Mouse (Mus musculus): ENCODE data around the gene Mpnd. TPM values are rescaled to one million over a fixed set of nuclear protein-coding genes. Genes with fewer than 3 reads are reported as not detected.
A peak's percentile ranks its signal among the peaks of the same experiment; 100 is the strongest.

The Mpnd gene
- polyA plus RNA-seq, 1 experiment from 2014 or later = 141 TPM

DNA sequence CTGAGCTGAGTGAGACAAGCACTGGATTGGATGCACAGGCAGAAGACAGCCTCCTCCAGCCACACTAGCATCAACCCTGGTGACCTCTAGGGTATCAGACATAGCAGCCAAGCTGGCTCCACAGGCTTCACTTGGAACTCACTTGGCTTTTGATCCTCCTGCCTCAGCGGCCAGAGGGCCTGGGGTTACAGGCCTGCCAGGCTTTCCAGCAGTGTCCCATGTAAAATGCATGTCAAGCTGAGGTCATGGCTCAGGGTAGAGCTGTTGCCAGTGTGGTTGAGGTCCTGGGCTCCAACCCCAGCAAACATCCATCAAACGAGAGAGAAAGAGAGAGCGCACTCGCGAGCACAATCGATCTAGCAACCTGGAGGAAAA is 29.2 kb downstream of the Mpnd start:
- H3K4me3 ChIP-seq (ENCODE audit: low read depth, low read length) = no peak overlapping the region
- no peak overlapping the region for H3K4me2 ChIP-seq (replicated peaks; ENCODE audit: low read depth, low read length)
- DNase-seq (ENCODE audit: low spot score) (no peak), ATAC-seq (ENCODE audit: low FRiP score) (no peak)
- H3K36me3 ChIP-seq (ENCODE audit: control insufficient read depth, insufficient read depth, low read length) = peaks cover 8% of the 10 kb centered on the region; the same call in 1 of the 2 replicates
- 91% methylated on average over 6 of the region's 6 CpGs for WGBS
- H3K4me1 ChIP-seq (replicated peaks; ENCODE audit: control insufficient read depth, insufficient read depth, low read length) = peaks cover 10% of the 10 kb centered on the region; the same call in 1 of the 2 replicates
- no peaks in the 10 kb centered on the region for H3K9me3 ChIP-seq (ENCODE audit: control insufficient read depth, low read length)
- no peak overlapping the region for H3K9ac ChIP-seq (ENCODE audit: low read depth, low read length)
- H3K27ac ChIP-seq (ENCODE audit: low read depth, low read length) = no peak overlapping the region
- H3K27me3 ChIP-seq (ENCODE audit: control insufficient read depth, insufficient read depth, low read length) = no peaks in the 10 kb centered on the region

DNA sequence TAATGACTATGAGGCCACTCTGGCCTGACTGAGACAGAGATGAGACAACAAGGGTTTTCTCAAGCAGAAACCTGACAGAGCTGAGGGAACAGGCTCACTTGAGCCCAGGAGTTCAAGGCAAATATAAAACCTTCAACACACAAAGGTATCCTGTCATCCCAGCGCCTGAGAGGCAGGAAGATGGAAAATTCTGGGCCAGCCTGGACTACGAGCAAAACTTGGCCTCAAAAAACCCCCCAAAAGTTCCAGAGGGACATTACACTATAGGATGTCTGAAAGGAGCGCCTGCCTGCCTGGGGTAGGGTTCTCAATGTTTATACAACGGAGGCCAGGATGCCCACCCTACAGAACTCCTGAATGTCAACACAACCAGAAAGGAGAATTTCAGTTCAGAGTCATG is 29.7 kb downstream of the Mpnd start:
- 86% methylated on average over 4 of the region's 4 CpGs for WGBS
- Histone ChIP-seq H3K27ac (ENCODE audit: low read depth, low read length) (no peak overlapping the region), H3K4me1 (replicated peaks; ENCODE audit: control insufficient read depth, insufficient read depth, low read length) (peaks cover 10% of the 10 kb centered on the region; the same call in 1 of the 2 replicates), H3K4me2 (replicated peaks; ENCODE audit: low read depth, low read length) (peak overlapping the region; percentile 58), H3K4me3 (ENCODE audit: low read depth, low read length) (peak overlapping the region; percentile 86), H3K9me3 (ENCODE audit: control insufficient read depth, low read length) (no peaks in the 10 kb centered on the region), H3K36me3 (ENCODE audit: control insufficient read depth, insufficient read depth, low read length) (peaks cover 8% of the 10 kb centered on the region; the same call in 1 of the 2 replicates), H3K9ac (ENCODE audit: low read depth, low read length) (peak overlapping the region; percentile 88), H3K27me3 (ENCODE audit: control insufficient read depth, insufficient read depth, low read length) (no peaks in the 10 kb centered on the region)
- DNase-seq (ENCODE audit: low spot score) (no peak), ATAC-seq (ENCODE audit: low FRiP score) (no peak)

DNA sequence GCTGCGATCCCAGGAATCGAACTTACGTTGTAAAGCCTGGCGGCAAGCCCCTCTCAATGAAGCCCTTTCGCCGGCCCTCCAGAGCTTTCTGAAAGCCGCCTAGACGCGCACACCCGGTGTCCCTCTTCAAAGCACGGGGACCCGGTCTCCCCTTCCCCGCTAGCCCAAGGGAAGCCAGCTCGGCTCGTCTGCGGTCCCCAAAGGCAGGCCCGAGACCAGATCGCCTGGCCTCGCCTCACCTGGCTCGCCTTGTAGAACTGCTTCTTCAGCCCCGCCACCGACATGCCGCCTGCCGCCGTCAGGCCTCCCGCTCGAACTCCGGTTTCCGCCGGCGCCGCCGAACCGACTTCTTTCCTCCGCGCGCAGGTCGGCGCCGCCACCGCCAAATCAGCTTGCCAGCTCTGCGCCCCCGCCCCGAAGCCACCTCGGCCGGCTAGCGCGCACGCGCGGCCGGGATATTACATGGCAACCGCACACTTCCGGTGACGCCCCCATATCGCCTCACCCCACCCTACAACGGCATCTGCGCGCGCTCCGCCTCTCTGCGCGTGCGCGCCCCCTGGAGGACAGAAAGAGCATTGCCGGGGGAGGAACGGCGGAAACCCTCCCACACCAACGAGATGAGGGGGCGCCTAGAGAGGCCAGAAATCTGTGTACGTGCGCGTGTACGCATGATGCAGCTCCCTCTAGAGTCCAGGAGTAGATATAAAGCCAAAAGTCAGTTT is 30.8 kb downstream of the Mpnd start, which contains the start of gene Sh3gl1:
Gene Sh3gl1 (minus strand): TSS at position 460 of the 725 bp plus-strand sequence.
- Histone ChIP-seq H3K4me2 (replicated peaks; ENCODE audit: low read depth, low read length) (peak within 1 kb of the TSS; percentile 58), H3K36me3 (ENCODE audit: control insufficient read depth, insufficient read depth, low read length) (peaks cover 6% of the 10 kb centered on the region; the same call in 1 of the 2 replicates), H3K4me3 (ENCODE audit: low read depth, low read length) (peak within 1 kb of the TSS; percentile 86), H3K9me3 (ENCODE audit: control insufficient read depth, low read length) (no peaks in the 10 kb centered on the region), H3K27me3 (ENCODE audit: control insufficient read depth, insufficient read depth, low read length) (no peaks in the 10 kb centered on the region), H3K27ac (ENCODE audit: low read depth, low read length) (peak within 1 kb of the TSS; percentile 79), H3K9ac (ENCODE audit: low read depth, low read length) (peak within 1 kb of the TSS; percentile 88), H3K4me1 (replicated peaks; ENCODE audit: control insufficient read depth, insufficient read depth, low read length) (peaks cover 11% of the 10 kb centered on the region)
- DNase-seq (ENCODE audit: low spot score) (peak; percentile 99), ATAC-seq (ENCODE audit: low FRiP score) (peak; percentile 92)
- WGBS = under 1% methylated on average over 74 of the region's 74 CpGs

DNA sequence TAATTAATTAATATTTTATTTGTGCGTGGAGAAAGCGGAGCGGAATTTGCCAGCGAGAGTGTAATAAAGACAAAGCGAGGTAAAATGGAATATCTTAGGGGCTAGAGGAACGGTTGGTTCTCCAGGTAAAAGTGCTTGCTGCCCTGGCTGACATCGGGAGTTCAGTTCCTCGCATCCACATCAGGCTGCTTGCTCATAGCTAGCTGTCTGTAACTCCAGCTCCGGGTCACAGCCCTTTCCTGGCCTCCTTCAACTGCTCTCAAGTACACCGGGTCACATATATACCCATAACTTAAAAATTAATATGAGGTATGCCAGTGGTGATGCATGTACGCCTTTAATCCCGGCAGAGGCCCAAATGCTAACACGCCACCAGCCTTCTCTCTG is 31.4 kb downstream of the Mpnd start:
- Histone ChIP-seq H3K4me3 (ENCODE audit: low read depth, low read length) (peak overlapping the region; percentile 86; the same call in 1 of the 2 replicates), H3K4me1 (replicated peaks; ENCODE audit: control insufficient read depth, insufficient read depth, low read length) (peaks cover 12% of the 10 kb centered on the region), H3K36me3 (ENCODE audit: control insufficient read depth, insufficient read depth, low read length) (peaks cover 6% of the 10 kb centered on the region; the same call in 1 of the 2 replicates), H3K9me3 (ENCODE audit: control insufficient read depth, low read length) (no peaks in the 10 kb centered on the region), H3K27me3 (ENCODE audit: control insufficient read depth, insufficient read depth, low read length) (no peaks in the 10 kb centered on the region), H3K9ac (ENCODE audit: low read depth, low read length) (peak overlapping the region; percentile 17; the same call in 1 of the 2 replicates), H3K27ac (ENCODE audit: low read depth, low read length) (no peak overlapping the region), H3K4me2 (replicated peaks; ENCODE audit: low read depth, low read length) (peak overlapping the region; percentile 8; the same call in 1 of the 2 replicates)
- 39% methylated on average over 13 of the region's 13 CpGs for WGBS
- ATAC-seq (ENCODE audit: low FRiP score) (peak; percentile 52), DNase-seq (ENCODE audit: low spot score) (no peak)

DNA sequence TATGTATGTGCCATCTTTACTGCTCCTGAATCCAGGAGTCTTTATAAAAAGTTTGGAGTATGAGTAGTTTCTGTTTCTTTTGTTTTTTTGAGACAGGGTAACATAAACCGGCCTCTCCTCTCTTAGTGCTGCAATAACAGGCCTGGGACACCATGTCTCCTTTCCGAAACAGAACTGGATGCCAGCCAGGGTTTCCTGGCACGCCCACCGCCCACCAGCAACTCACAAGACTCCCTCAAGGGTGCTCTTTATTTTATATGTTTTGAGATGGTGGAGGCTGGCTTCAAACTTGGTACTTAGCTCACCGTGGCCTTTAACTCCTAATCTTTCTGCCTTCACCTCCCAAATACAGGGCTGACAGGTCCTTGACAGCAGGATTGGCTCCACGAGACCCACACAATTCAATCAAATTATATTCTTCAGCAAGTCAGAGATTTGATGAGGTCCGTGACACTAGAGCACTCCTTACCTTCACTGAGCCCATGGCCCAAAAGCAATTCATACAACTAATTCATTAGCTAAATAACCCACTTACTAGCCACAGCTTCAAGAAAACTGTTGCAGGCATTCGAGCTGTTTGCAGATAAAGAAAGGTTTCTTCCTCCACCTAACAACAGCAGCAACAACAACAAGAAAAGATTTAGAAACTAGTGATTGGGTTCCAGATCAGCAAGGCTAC is 33.2 kb downstream of the Mpnd start:
- Histone ChIP-seq H3K36me3 (ENCODE audit: control insufficient read depth, insufficient read depth, low read length) (peaks cover 5% of the 10 kb centered on the region; the same call in 1 of the 2 replicates), H3K9ac (ENCODE audit: low read depth, low read length) (no peak overlapping the region), H3K4me1 (replicated peaks; ENCODE audit: control insufficient read depth, insufficient read depth, low read length) (peaks cover 9% of the 10 kb centered on the region), H3K9me3 (ENCODE audit: control insufficient read depth, low read length) (no peaks in the 10 kb centered on the region), H3K4me2 (replicated peaks; ENCODE audit: low read depth, low read length) (no peak overlapping the region), H3K27ac (ENCODE audit: low read depth, low read length) (no peak overlapping the region), H3K27me3 (ENCODE audit: control insufficient read depth, insufficient read depth, low read length) (no peaks in the 10 kb centered on the region), H3K4me3 (ENCODE audit: low read depth, low read length) (no peak overlapping the region)
- ATAC-seq (ENCODE audit: low FRiP score) = no peak
- no peak for DNase-seq (ENCODE audit: low spot score)
- WGBS = 92% methylated on average over 8 of the region's 8 CpGs

DNA sequence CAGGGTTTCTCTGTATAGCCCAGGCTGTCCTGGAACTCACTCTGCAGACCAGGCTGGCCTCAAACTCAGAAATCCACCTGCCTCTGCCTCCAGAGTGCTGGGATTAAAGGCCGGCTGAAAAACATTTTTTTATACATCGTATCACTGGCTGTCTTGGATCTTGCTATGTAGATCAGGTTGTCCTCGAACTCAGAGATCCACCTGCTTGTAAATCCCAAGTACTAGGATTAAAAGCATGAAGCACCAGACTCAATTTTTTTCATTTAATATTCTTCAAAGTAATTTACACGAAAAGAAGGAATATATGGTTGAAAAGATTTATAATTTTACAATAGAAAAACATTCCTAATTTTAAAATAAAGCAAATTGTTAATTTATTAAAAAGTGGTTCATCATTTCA is 33.8 kb downstream of the Mpnd start:
- Histone ChIP-seq H3K36me3 (ENCODE audit: control insufficient read depth, insufficient read depth, low read length) (no peaks in the 10 kb centered on the region), H3K4me3 (ENCODE audit: low read depth, low read length) (no peak overlapping the region; the same call in 1 of the 2 replicates), H3K9ac (ENCODE audit: low read depth, low read length) (no peak overlapping the region), H3K27me3 (ENCODE audit: control insufficient read depth, insufficient read depth, low read length) (no peaks in the 10 kb centered on the region), H3K27ac (ENCODE audit: low read depth, low read length) (no peak overlapping the region), H3K4me2 (replicated peaks; ENCODE audit: low read depth, low read length) (peak overlapping the region; percentile 87; the same call in 1 of the 2 replicates), H3K4me1 (replicated peaks; ENCODE audit: control insufficient read depth, insufficient read depth, low read length) (peaks cover 9% of the 10 kb centered on the region), H3K9me3 (ENCODE audit: control insufficient read depth, low read length) (no peaks in the 10 kb centered on the region)
- 85% methylated on average over 4 of the region's 4 CpGs for WGBS
- DNase-seq (ENCODE audit: low spot score) = no peak
- ATAC-seq (ENCODE audit: low FRiP score) = no peak

DNA sequence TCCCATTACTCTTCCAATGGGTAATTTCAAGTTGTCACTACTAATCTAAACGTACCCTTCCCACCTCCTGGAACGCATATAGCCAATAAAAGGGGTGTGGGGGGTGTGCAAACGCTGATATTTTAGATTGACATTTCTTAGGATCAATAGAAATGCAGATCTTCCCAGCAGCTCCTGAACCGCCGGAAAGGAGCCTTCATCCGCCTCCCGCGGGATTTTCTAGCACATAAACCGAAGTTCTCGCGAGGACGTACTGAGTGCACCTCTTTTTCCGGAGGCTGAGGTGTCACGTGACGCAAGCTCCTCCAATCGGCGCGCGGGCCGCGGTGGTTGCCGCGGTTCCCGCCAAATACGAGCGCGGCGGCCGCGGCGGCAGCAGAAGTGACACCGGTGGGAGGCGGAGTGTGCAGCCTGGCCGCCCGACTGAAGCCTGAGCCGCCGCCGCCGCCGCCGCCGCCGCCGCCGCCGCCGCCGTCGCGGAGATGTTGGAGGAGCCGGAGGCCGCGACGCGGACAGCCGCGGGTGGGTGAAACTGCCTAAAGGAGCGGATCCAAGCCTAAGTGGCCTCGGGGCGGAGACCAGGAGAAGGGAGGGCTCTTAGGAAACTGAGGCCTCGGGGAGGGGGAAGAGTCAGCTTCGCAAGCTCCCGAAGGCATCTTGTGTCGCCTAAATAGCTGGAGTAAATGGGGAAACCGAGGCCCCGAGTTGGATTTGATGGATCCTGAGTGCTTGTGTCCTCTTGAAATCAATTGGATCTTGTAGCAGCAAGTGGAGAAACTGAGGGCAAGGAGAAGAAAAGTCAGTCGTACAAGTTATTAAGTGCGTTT is 34.7 kb downstream of the Mpnd start, which contains the start of gene Chaf1a:
Gene Chaf1a (plus strand): TSS at position 410 of the 827 bp plus-strand sequence.
- 0 out of 2 replicates have a peak within 1 kb of the TSS, but pooled peaks have one; percentile 30 for H3K27ac ChIP-seq (ENCODE audit: low read depth, low read length)
- ATAC-seq (ENCODE audit: low FRiP score) (peak; percentile 81), DNase-seq (ENCODE audit: low spot score) (peak; percentile 98)
- peaks cover 4% of the 10 kb centered on the region for H3K4me1 ChIP-seq (replicated peaks; ENCODE audit: control insufficient read depth, insufficient read depth, low read length)
- H3K36me3 ChIP-seq (ENCODE audit: control insufficient read depth, insufficient read depth, low read length) = no peaks in the 10 kb centered on the region
- peak within 1 kb of the TSS; percentile 87 for H3K4me2 ChIP-seq (replicated peaks; ENCODE audit: low read depth, low read length)
- no peaks in the 10 kb centered on the region for H3K27me3 ChIP-seq (ENCODE audit: control insufficient read depth, insufficient read depth, low read length)
- peak within 1 kb of the TSS; percentile 82 for H3K9ac ChIP-seq (ENCODE audit: low read depth, low read length)
- peak within 1 kb of the TSS; percentile 83 for H3K4me3 ChIP-seq (ENCODE audit: low read depth, low read length)
- under 1% methylated on average over 68 of the region's 68 CpGs for WGBS
- H3K9me3 ChIP-seq (ENCODE audit: control insufficient read depth, low read length) = no peaks in the 10 kb centered on the region

DNA sequence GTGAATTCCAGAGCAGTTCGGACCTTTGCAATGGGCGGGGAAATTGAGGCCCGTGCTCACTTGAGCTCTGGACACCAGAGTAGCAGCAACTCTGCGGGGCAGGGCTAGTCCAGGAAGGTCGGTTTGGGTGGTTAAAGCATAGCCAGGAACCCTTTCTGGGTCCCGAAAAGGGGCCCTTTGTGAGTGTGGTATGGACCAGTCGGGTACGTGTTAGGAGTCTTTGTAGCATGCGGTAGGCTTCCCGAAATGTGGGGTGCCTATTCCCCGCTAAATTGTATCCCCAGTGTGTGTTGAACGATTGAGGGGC is 35.3 kb downstream of the Mpnd start:
- WGBS = 3% methylated on average over 12 of the region's 12 CpGs
- no peaks in the 10 kb centered on the region for H3K27me3 ChIP-seq (ENCODE audit: control insufficient read depth, insufficient read depth, low read length)
- H3K27ac ChIP-seq (ENCODE audit: low read depth, low read length) = no peak overlapping the region
- peak overlapping the region; percentile 83 for H3K4me3 ChIP-seq (ENCODE audit: low read depth, low read length)
- H3K9ac ChIP-seq (ENCODE audit: low read depth, low read length) = peak overlapping the region; percentile 82
- peak overlapping the region; percentile 87 for H3K4me2 ChIP-seq (replicated peaks; ENCODE audit: low read depth, low read length)
- ATAC-seq (ENCODE audit: low FRiP score) (no peak), DNase-seq (ENCODE audit: low spot score) (peak; percentile 39)
- H3K36me3 ChIP-seq (ENCODE audit: control insufficient read depth, insufficient read depth, low read length) = no peaks in the 10 kb centered on the region
- H3K9me3 ChIP-seq (ENCODE audit: control insufficient read depth, low read length) = no peaks in the 10 kb centered on the region
- peaks cover 3% of the 10 kb centered on the region; the same call in 1 of the 2 replicates for H3K4me1 ChIP-seq (replicated peaks; ENCODE audit: control insufficient read depth, insufficient read depth, low read length)

All from hindbrain, embryonic 11.5 days (tissue).